Mouse (Mus musculus): Measurements from ENCODE around the gene Theg.

DNA sequence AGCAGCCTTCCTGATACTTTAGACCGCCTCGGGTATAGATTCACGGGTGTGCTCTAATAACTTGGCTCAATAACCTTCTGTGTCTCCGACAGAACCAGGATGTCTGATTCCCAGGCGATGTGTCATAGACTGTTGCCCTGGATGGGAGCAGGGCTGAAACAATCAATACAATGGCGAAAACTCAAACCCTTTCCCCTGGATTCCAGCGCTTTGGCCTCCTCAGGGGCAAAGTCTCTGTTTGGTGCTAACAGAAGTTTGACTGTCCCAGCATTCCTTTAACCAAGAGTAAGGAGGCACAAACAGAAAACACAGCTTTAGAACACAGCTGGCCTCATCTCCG is 8.4 kb upstream of the Theg start:
- no peak for TF ChIP-seq GATA1 (IDR thresholded peaks at IDR 0.05; ENCODE audit: borderline replicate concordance, low read length)
- TF ChIP-seq TAL1 (conservative IDR thresholded peaks at IDR 0.05; ENCODE audit: low read depth, low read length) = no peak
